Mouse (Mus musculus) liver, postnatal 0 days (tissue): ENCODE results near the gene Spink2. TPM values are rescaled to one million over a fixed set of nuclear protein-coding genes. Genes with fewer than 3 reads are reported as not detected.
"Not testable (repeated sequence)": the region's sequence is repeated elsewhere in the genome, so short reads cannot be mapped to it uniquely, and the experiment has no call there.

Source experiments
- ATAC-seq: fragments of 200-750 bp; cut with Nextera tagmentation; 2 replicates; pipeline ENCODE4 v1.8.0; 2017; ENCODE audit warnings: mild to moderate bottlenecking, moderate library complexity
- DNase-seq: peaks from one replicate; pipeline ENCODE4 v3.0.0-alpha.2; 2016
- H3K27ac ChIP-seq: fragments of 300-500 bp; sonication (generic); 2 replicates; pipeline ENCODE4 v1.5.1; 2014; ENCODE audit warnings: antibody characterized with exemption, moderate library complexity, mild to moderate bottlenecking, low read depth
- H3K27me3 ChIP-seq: fragments of 300-500 bp; sonication (generic); 2 replicates; pipeline ENCODE4 v1.6.1; 2014; ENCODE audit warnings: low read length, control low read depth, mixed read lengths; ENCODE audit not compliant: insufficient read depth
- H3K36me3 ChIP-seq: fragments of 300-500 bp; sonication (generic); replicated peaks from 2 replicates; pipeline ENCODE4 v1.6.1; 2014; ENCODE audit warnings: mild to moderate bottlenecking, control low read depth, low read length, moderate library complexity, mixed read lengths; ENCODE audit not compliant: insufficient read depth
- H3K4me1 ChIP-seq: fragments of 300-500 bp; sonication (generic); 2 replicates; pipeline ENCODE4 v1.6.1; 2014; ENCODE audit warnings: antibody characterized with exemption, mild to moderate bottlenecking, control low read depth; ENCODE audit not compliant: insufficient read depth
- H3K4me2 ChIP-seq: fragments of 300-500 bp; sonication (generic); 2 replicates; pipeline ENCODE4 v1.6.1; 2014; ENCODE audit warnings: low read depth, mild to moderate bottlenecking, low read length, moderate library complexity, mixed read lengths
- H3K4me3 ChIP-seq: fragments of 300-500 bp; sonication (generic); 2 replicates; pipeline ENCODE4 v1.5.1; 2014; ENCODE audit warnings: low read depth, low read length
- H3K9ac ChIP-seq: fragments of 300-500 bp; sonication (generic); replicated peaks from 2 replicates; pipeline ENCODE4 v1.6.1; 2014; ENCODE audit warnings: mild to moderate bottlenecking, moderate library complexity
- H3K9me3 ChIP-seq: fragments of 300-500 bp; sonication (generic); 2 replicates; pipeline ENCODE4 v1.6.1; 2016; ENCODE audit warnings: mild to moderate bottlenecking, control low read depth, low read length, mixed read lengths
- CTCF ChIP-seq: sonication (generic); IDR thresholded peaks from 2 replicates; pipeline ENCODE4 v1.5.1; 2016; ENCODE audit warnings: antibody characterized with exemption, low read depth
- EP300 ChIP-seq: IDR thresholded peaks from 2 replicates; pipeline ENCODE4 v1.6.1; 2016; ENCODE audit warnings: antibody characterized with exemption, low read depth, mild to moderate bottlenecking
- WGBS: fragments of 180-500 bp; shearing (Covaris S2); extraction: QIAGEN DNeasy Blood & Tissue Kit; methylation state at CpG from one replicate; pipeline ENCODE4 v1.1.7; 2014; ENCODE audit not compliant: insufficient replicate concordance; 5-methylcytosine and 5-hydroxymethylcytosine counted together
- polyA plus RNA-seq: library from polyadenylated mRNA; unstranded; fragments of >200 nt; fragmentation: Nextera tagmentation; extraction: Ambion mirVana; gene quantifications from 2 replicates; pipeline ENCODE4 v1.2.1, GENCODE M21; 2015

The Spink2 gene
- polyA plus RNA-seq, 1 experiment from 2014 or later = not detected

GRCm38 (mm10) chr5:77191106-77191505, 20.2 kb downstream of the Spink2 start:
- Histone ChIP-seq H3K27ac (no peak overlapping the region), H3K4me2 (no peak overlapping the region), H3K27me3 (no peaks in the 10 kb centered on the region), H3K9me3 (no peaks in the 10 kb centered on the region), H3K9ac (no peak overlapping the region), H3K4me1 (no peaks in the 10 kb centered on the region), H3K4me3 (no peak overlapping the region), H3K36me3 (no peaks in the 10 kb centered on the region)
- no peak for ATAC-seq
- TF ChIP-seq CTCF = no peak
- TF ChIP-seq EP300 = no peak
- WGBS = 56% methylated on average over 4 of the region's 4 CpGs
- DNase-seq = no peak

GRCm38 (mm10) chr5:77188738-77189137, 22.5 kb downstream of the Spink2 start:
- Histone ChIP-seq H3K36me3 (no peaks in the 10 kb centered on the region), H3K4me2 (no peak overlapping the region), H3K4me1 (no peaks in the 10 kb centered on the region), H3K4me3 (no peak overlapping the region), H3K9ac (no peak overlapping the region), H3K27me3 (no peaks in the 10 kb centered on the region), H3K27ac (no peak overlapping the region), H3K9me3 (no peaks in the 10 kb centered on the region)
- TF ChIP-seq EP300 (no peak), CTCF (no peak)
- DNase-seq (no peak), ATAC-seq (no peak)
- 71% methylated on average over 3 of the region's 3 CpGs for WGBS

GRCm38 (mm10) chr5:77185351-77185750, 25.9 kb downstream of the Spink2 start:
- Histone ChIP-seq H3K9me3 (no peaks in the 10 kb centered on the region), H3K4me1 (no peaks in the 10 kb centered on the region), H3K36me3 (no peaks in the 10 kb centered on the region), H3K4me3 (no peak overlapping the region), H3K9ac (no peak overlapping the region), H3K27me3 (no peaks in the 10 kb centered on the region), H3K27ac (no peak overlapping the region), H3K4me2 (no peak overlapping the region)
- ATAC-seq (no peak), DNase-seq (no peak)
- TF ChIP-seq CTCF (no peak), EP300 (no peak)
- WGBS = 81% methylated on average over 3 of the region's 3 CpGs

- H3K4me2 ChIP-seq = not testable (repeated sequence)
Observed at GRCm38 (mm10) chr5:77183876-77184275, 27.4 kb downstream of the Spink2 start.

GRCm38 (mm10) chr5:77183338-77183737, 27.9 kb downstream of the Spink2 start:
- Histone ChIP-seq H3K4me3 (no peak overlapping the region), H3K27ac (no peak overlapping the region), H3K36me3 (no peaks in the 10 kb centered on the region), H3K4me2 (no peak overlapping the region), H3K4me1 (no peaks in the 10 kb centered on the region), H3K9me3 (no peaks in the 10 kb centered on the region), H3K27me3 (no peaks in the 10 kb centered on the region), H3K9ac (no peak overlapping the region)
- WGBS = 23% methylated on average over 1 of the region's 1 CpGs
- DNase-seq = no peak
- no peak for TF ChIP-seq CTCF
- TF ChIP-seq EP300 = no peak
- ATAC-seq = no peak

More at GRCm38 (mm10) chr5:77183876-77184275, 27.4 kb downstream of the Spink2 start:
- not testable (repeated sequence) for H3K27me3 ChIP-seq, H3K27ac ChIP-seq, H3K9me3 ChIP-seq, H3K4me1 ChIP-seq, H3K9ac ChIP-seq, DNase-seq, H3K4me3 ChIP-seq, ATAC-seq, H3K36me3 ChIP-seq
- WGBS = 62% methylated on average over 5 of the region's 5 CpGs

GRCm38 (mm10) chr5:77181508-77181907, 29.8 kb downstream of the Spink2 start:
- Histone ChIP-seq H3K27ac (no peak overlapping the region), H3K9ac (no peak overlapping the region), H3K4me2 (no peak overlapping the region), H3K4me3 (no peak overlapping the region), H3K4me1 (no peaks in the 10 kb centered on the region), H3K9me3 (no peaks in the 10 kb centered on the region), H3K27me3 (no peaks in the 10 kb centered on the region), H3K36me3 (no peaks in the 10 kb centered on the region)
- no peak for TF ChIP-seq CTCF
- TF ChIP-seq EP300 = no peak
- no peak for DNase-seq
- ATAC-seq = no peak
- 70% methylated on average over 7 of the region's 7 CpGs for WGBS

- Histone ChIP-seq H3K27ac (no peak overlapping the region), H3K36me3 (no peaks in the 10 kb centered on the region), H3K9me3 (no peaks in the 10 kb centered on the region), H3K27me3 (no peaks in the 10 kb centered on the region), H3K9ac (no peak overlapping the region), H3K4me1 (no peaks in the 10 kb centered on the region), H3K4me3 (no peak overlapping the region), H3K4me2 (no peak overlapping the region)
- ATAC-seq = no peak
- TF ChIP-seq CTCF = no peak
- TF ChIP-seq EP300 = no peak
- 63% methylated on average over 1 of the region's 1 CpGs for WGBS
- DNase-seq = no peak
Observed at GRCm38 (mm10) chr5:77178976-77179375, 32.3 kb downstream of the Spink2 start.
